Mouse (Mus musculus): ENCODE measurements around the gene Plch2. TPM values are rescaled to one million over a fixed set of nuclear protein-coding genes. Genes with fewer than 3 reads are reported as not detected.

The Plch2 gene
- polyA plus RNA-seq, 1 experiment from 2014 or later = 3.6 TPM

DNA sequence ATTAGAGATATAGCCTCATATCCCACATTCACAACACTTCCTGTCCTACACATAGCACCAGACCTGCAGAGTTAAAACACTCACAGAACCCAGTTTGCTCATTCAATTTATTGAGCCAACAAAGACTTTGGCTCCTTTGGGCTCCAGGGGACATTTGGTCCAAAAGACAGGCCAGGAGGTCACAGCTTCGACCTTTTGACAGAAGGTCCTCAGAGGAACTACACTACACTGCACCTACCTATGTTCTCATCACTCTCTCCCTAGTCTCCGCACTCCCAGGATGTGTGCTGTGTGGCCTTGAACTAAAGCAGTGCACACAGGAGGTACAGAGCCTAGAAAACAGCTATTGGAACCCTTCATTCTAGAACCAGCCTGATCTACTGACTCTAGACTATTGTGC, 19.2 kb upstream of the Plch2 start:
- peaks cover 76% of the 10 kb centered on the region for H3K36me3 ChIP-seq (ENCODE audit: insufficient read depth, low read length)
- WGBS = 90% methylated on average over 2 of the region's 2 CpGs
- no peaks in the 10 kb centered on the region for H3K4me1 ChIP-seq (ENCODE audit: insufficient read depth, low read length)
- H3K27me3 ChIP-seq (ENCODE audit: insufficient read depth, low read length) = no peaks in the 10 kb centered on the region
- H3K9me3 ChIP-seq (ENCODE audit: low read length) = no peaks in the 10 kb centered on the region
- ATAC-seq (ENCODE audit: low FRiP score, low TSS enrichment) = no peak
- no peak overlapping the region for H3K4me3 ChIP-seq (ENCODE audit: low read length)
- H3K9ac ChIP-seq (replicated peaks; ENCODE audit: low read length) = no peak overlapping the region
- no peak overlapping the region for H3K4me2 ChIP-seq (replicated peaks; ENCODE audit: low read depth, low read length)
- no peak overlapping the region for H3K27ac ChIP-seq (ENCODE audit: low read length)

GRCm38 (mm10) chr4:155075137-155075536, 18.6 kb upstream of the Plch2 start:
- no peak overlapping the region for H3K27ac ChIP-seq (ENCODE audit: low read length)
- no peak overlapping the region for H3K4me2 ChIP-seq (replicated peaks; ENCODE audit: low read depth, low read length)
- no peaks in the 10 kb centered on the region for H3K4me1 ChIP-seq (ENCODE audit: insufficient read depth, low read length)
- no peaks in the 10 kb centered on the region for H3K27me3 ChIP-seq (ENCODE audit: insufficient read depth, low read length)
- WGBS = 94% methylated on average over 9 of the region's 9 CpGs
- peaks cover 77% of the 10 kb centered on the region for H3K36me3 ChIP-seq (ENCODE audit: insufficient read depth, low read length)
- no peaks in the 10 kb centered on the region for H3K9me3 ChIP-seq (ENCODE audit: low read length)
- ATAC-seq (ENCODE audit: low FRiP score, low TSS enrichment) = no peak
- no peak overlapping the region for H3K4me3 ChIP-seq (ENCODE audit: low read length)
- no peak overlapping the region for H3K9ac ChIP-seq (replicated peaks; ENCODE audit: low read length)

DNA sequence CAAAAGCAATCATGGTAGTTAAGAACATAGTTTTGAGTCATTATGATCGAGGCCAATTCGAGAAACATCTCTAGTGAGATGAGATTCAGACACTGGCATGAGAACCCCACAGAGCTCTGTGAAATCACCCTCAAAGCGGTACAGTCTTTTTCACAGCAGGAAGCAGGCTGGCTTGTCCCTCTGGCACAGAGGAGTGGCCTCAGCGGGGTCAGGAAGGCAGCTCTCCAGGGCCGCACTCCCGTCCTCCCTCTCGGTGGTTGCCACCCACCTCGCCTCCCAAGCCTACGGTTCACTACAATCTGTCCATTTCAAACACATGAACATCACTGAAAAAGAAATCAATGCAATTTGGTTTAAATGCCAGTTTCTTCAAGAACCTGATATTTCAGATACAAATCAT, 17.8 kb upstream of the Plch2 start:
- WGBS = 74% methylated on average over 9 of the region's 9 CpGs
- Histone ChIP-seq H3K36me3 (ENCODE audit: insufficient read depth, low read length) (peaks cover 77% of the 10 kb centered on the region), H3K9ac (replicated peaks; ENCODE audit: low read length) (no peak overlapping the region)

GRCm38 (mm10) chr4:155070921-155071320, 14.3 kb upstream of the Plch2 start:
- Histone ChIP-seq H3K36me3 (ENCODE audit: insufficient read depth, low read length) (peaks cover 62% of the 10 kb centered on the region), H3K9ac (replicated peaks; ENCODE audit: low read length) (no peak overlapping the region), H3K9me3 (ENCODE audit: low read length) (no peaks in the 10 kb centered on the region), H3K27ac (ENCODE audit: low read length) (no peak overlapping the region), H3K27me3 (ENCODE audit: insufficient read depth, low read length) (no peaks in the 10 kb centered on the region), H3K4me1 (ENCODE audit: insufficient read depth, low read length) (peaks cover 15% of the 10 kb centered on the region), H3K4me3 (ENCODE audit: low read length) (no peak overlapping the region), H3K4me2 (replicated peaks; ENCODE audit: low read depth, low read length) (no peak overlapping the region)
- no peak for ATAC-seq (ENCODE audit: low FRiP score, low TSS enrichment)
- WGBS = 81% methylated on average over 5 of the region's 5 CpGs

More for the DNA sequence above, 17.8 kb upstream of the Plch2 start:
- Histone ChIP-seq H3K9me3 (ENCODE audit: low read length) (no peaks in the 10 kb centered on the region), H3K4me1 (ENCODE audit: insufficient read depth, low read length) (no peaks in the 10 kb centered on the region), H3K4me2 (replicated peaks; ENCODE audit: low read depth, low read length) (no peak overlapping the region), H3K4me3 (ENCODE audit: low read length) (no peak overlapping the region), H3K27ac (ENCODE audit: low read length) (no peak overlapping the region), H3K27me3 (ENCODE audit: insufficient read depth, low read length) (no peaks in the 10 kb centered on the region)
- ATAC-seq (ENCODE audit: low FRiP score, low TSS enrichment) = no peak

- 92% methylated on average over 13 of the region's 13 CpGs for WGBS
- Histone ChIP-seq H3K9me3 (ENCODE audit: low read length) (no peaks in the 10 kb centered on the region), H3K4me1 (ENCODE audit: insufficient read depth, low read length) (peaks cover 15% of the 10 kb centered on the region), H3K27me3 (ENCODE audit: insufficient read depth, low read length) (no peaks in the 10 kb centered on the region), H3K9ac (replicated peaks; ENCODE audit: low read length) (no peak overlapping the region), H3K4me3 (ENCODE audit: low read length) (no peak overlapping the region), H3K27ac (ENCODE audit: low read length) (no peak overlapping the region), H3K36me3 (ENCODE audit: insufficient read depth, low read length) (peaks cover 55% of the 10 kb centered on the region), H3K4me2 (replicated peaks; ENCODE audit: low read depth, low read length) (no peak overlapping the region)
- no peak for ATAC-seq (ENCODE audit: low FRiP score, low TSS enrichment)
Measured at GRCm38 (mm10) chr4:155070199-155070598, 13.6 kb upstream of the Plch2 start.

DNA sequence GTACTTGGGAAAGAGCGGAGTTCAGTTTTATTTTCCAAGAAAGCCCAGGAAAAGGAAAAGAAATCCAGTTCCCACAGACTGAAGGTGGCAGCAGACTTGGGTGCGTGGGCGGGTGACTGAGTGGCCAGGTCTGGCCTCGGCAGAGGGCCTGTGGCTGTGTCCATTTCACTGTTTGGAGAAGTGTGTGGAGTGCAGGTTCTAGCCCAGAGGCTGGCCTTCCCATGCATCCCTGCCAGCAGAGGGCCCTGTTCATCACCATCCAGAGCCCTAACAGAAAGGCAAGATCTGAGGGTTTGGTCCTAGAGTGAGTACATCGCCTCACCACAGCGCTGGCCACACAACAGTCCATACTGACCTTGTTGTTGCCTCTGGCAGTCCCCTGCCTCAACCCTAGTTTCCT, 12.6 kb upstream of the Plch2 start:
- no peak for ATAC-seq (ENCODE audit: low FRiP score, low TSS enrichment)
- 75% methylated on average over 6 of the region's 6 CpGs for WGBS
- H3K4me1 ChIP-seq (ENCODE audit: insufficient read depth, low read length) = peaks cover 15% of the 10 kb centered on the region
- H3K36me3 ChIP-seq (ENCODE audit: insufficient read depth, low read length) = peaks cover 50% of the 10 kb centered on the region
- H3K27me3 ChIP-seq (ENCODE audit: insufficient read depth, low read length) = no peaks in the 10 kb centered on the region
- H3K27ac ChIP-seq (ENCODE audit: low read length) = no peak overlapping the region
- H3K9me3 ChIP-seq (ENCODE audit: low read length) = no peaks in the 10 kb centered on the region
- no peak overlapping the region for H3K4me2 ChIP-seq (replicated peaks; ENCODE audit: low read depth, low read length)
- H3K4me3 ChIP-seq (ENCODE audit: low read length) = no peak overlapping the region
- no peak overlapping the region for H3K9ac ChIP-seq (replicated peaks; ENCODE audit: low read length)

DNA sequence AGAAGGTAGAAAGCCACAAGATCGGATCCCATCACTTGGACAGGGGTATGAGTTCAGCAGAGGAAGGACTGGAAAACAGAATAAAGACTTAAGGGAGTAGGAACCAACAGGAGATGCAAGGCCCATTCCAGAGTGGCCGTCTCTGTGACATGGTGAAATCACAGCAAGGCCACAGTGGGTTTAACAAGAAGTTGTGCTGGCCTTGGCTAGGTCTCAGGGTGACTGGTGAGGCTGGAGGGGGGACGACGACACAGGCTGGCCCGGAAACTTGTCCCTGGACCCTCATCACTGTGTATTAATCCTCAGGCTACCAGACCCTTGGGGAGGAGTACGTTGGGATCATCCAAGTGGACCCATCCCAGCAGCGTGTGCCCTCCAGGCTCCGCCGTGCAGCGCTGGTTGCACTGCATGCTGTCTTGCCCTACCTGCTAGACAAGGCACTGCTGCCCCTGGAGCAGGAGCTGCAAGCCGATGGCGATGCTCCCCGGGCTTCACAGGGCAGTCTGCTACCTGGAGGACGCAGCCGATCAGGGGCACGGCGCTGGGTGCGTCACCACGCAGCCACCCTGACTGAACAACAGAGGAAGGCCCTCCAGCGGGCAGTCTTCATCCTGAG, 11.9 kb upstream of the Plch2 start:
- H3K9ac ChIP-seq (replicated peaks; ENCODE audit: low read length) = no peak overlapping the region
- H3K27ac ChIP-seq (ENCODE audit: low read length) = no peak overlapping the region
- H3K9me3 ChIP-seq (ENCODE audit: low read length) = no peaks in the 10 kb centered on the region
- ATAC-seq (ENCODE audit: low FRiP score, low TSS enrichment) = no peak
- no peak overlapping the region for H3K4me3 ChIP-seq (ENCODE audit: low read length)
- peaks cover 15% of the 10 kb centered on the region for H3K4me1 ChIP-seq (ENCODE audit: insufficient read depth, low read length)
- H3K27me3 ChIP-seq (ENCODE audit: insufficient read depth, low read length) = no peaks in the 10 kb centered on the region
- peaks cover 43% of the 10 kb centered on the region for H3K36me3 ChIP-seq (ENCODE audit: insufficient read depth, low read length)
- 92% methylated on average over 20 of the region's 20 CpGs for WGBS
- H3K4me2 ChIP-seq (replicated peaks; ENCODE audit: low read depth, low read length) = no peak overlapping the region

- Histone ChIP-seq H3K9ac (replicated peaks; ENCODE audit: low read length) (peak within 1 kb of the TSS; percentile 86), H3K27me3 (ENCODE audit: insufficient read depth, low read length) (no peaks in the 10 kb centered on the region), H3K4me3 (ENCODE audit: low read length) (peak within 1 kb of the TSS; percentile 78), H3K9me3 (ENCODE audit: low read length) (no peaks in the 10 kb centered on the region), H3K4me2 (replicated peaks; ENCODE audit: low read depth, low read length) (peak within 1 kb of the TSS; percentile 86), H3K4me1 (ENCODE audit: insufficient read depth, low read length) (peaks cover 15% of the 10 kb centered on the region), H3K27ac (ENCODE audit: low read length) (peak within 1 kb of the TSS; percentile 81), H3K36me3 (ENCODE audit: insufficient read depth, low read length) (peaks cover 34% of the 10 kb centered on the region)
- peak; percentile 92 for ATAC-seq (ENCODE audit: low FRiP score, low TSS enrichment)
- under 1% methylated on average over 48 of the region's 48 CpGs for WGBS
Measured at GRCm38 (mm10) chr4:155066834-155067522, 10.4 kb upstream of the Plch2 start, which contains the start of gene Pex10. TSS of gene Pex10 (plus strand) at chr4:155067016.

GRCm38 (mm10) chr4:155065970-155066833, 9.6 kb upstream of the Plch2 start:
- Histone ChIP-seq H3K4me2 (replicated peaks; ENCODE audit: low read depth, low read length) (peak overlapping the region; percentile 86), H3K9me3 (ENCODE audit: low read length) (no peaks in the 10 kb centered on the region), H3K4me1 (ENCODE audit: insufficient read depth, low read length) (peaks cover 15% of the 10 kb centered on the region), H3K36me3 (ENCODE audit: insufficient read depth, low read length) (peaks cover 26% of the 10 kb centered on the region), H3K9ac (replicated peaks; ENCODE audit: low read length) (peak overlapping the region; percentile 57), H3K27ac (ENCODE audit: low read length) (peak overlapping the region; percentile 81), H3K27me3 (ENCODE audit: insufficient read depth, low read length) (no peaks in the 10 kb centered on the region), H3K4me3 (ENCODE audit: low read length) (peak overlapping the region; percentile 78)
- WGBS = 4% methylated on average over 15 of the region's 15 CpGs
- peak; percentile 46 for ATAC-seq (ENCODE audit: low FRiP score, low TSS enrichment)

Measured in kidney, embryonic 16.5 days (tissue).